Mouse (Mus musculus) C3H10T1/2 (cell line): Measurements from ENCODE around the gene Slco6d1. TPM values are rescaled to one million over a fixed set of nuclear protein-coding genes. Genes with fewer than 3 reads are reported as not detected.

Experiments used
- polyA plus RNA-seq, 2 experiments: library from polyadenylated mRNA; unstranded; fragments of >200 nt; fragmentation: generic; extraction: Trizol; gene quantifications; one replicate each; pipeline ENCODE4 v1.2.1; 2012; ENCODE audit warnings: missing spikeins in 2 of 2

Slco6d1 gene
- polyA plus RNA-seq, result not detected

DNA sequence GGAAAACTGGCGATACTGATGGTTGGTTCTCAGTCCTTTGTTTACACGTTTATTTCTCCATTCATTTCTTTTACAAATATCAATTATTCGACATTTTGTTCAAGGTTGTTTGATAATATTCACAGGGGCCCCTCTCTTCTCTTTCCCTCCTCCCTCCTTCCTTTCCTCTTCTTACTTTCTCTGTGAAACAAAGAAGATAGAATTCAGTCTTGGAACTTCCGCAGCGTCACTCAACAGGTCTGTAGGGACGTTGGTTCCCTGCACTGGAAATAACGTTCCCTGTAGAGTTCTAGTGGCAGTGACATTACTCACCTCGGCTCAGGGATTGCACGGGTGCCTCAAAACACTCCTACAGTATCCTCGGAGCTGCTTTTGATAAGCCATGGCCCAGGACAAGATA, at the start of gene Slco6d1:
Slco6d1 (plus strand) TSS at position 301 of the 400 bp plus-strand sequence.

